In the genomic region with DNA sequence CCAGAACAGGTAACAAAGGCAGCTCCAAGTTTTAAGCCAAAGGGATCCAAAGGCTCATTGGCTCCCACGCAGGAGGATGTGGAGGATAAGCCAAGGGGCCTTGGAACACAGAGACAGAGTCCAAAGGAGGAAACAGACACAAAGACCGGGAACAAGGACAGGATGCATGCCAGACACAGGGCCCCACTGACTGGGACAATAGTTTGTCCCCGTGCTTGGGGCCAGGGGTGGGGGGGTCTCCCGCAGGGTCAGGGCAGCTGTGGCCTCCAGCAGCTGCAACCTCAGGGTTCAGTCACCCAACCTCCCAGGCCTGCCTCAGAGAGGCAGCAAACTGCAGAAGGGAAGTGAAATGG, we compare ENCODE assay signal across 8 mouse cellular contexts. TPM values are rescaled to one million over a fixed set of nuclear protein-coding genes. Genes with fewer than 3 reads are reported as not detected.
A peak's percentile ranks its signal among the peaks of the same experiment; 100 is the strongest.
DNase-seq lines count a peak whose midpoint lies in the region; ATAC-seq and TF ChIP-seq lines count a peak whose summit lies in the region.

No protein-coding gene starts in this region.

- H3K27ac ChIP-seq in midbrain, embryonic 10.5 days (replicated peaks) = peak overlapping the region; percentile 76
- no peak overlapping the region for H3K27ac ChIP-seq in midbrain, embryonic 13.5 days
- peak overlapping the region; percentile 52 for H3K27ac ChIP-seq in heart, embryonic 12.5 days (ENCODE audit: poor library complexity, severe bottlenecking)
- H3K27ac ChIP-seq in kidney, postnatal 0 days = peak overlapping the region; percentile 77

- no peak overlapping the region for H3K9ac ChIP-seq in midbrain, embryonic 13.5 days (replicated peaks)
- H3K9ac ChIP-seq in heart, embryonic 12.5 days = peak overlapping the region; percentile 5
- H3K9ac ChIP-seq in kidney, postnatal 0 days (ENCODE audit: low read depth, low read length) = 0 out of 2 replicates have a peak overlapping the region, but pooled peaks have one; percentile 51

- peaks cover 44% of the 10 kb centered on the region for H3K36me3 ChIP-seq in midbrain, embryonic 10.5 days
- H3K36me3 ChIP-seq in midbrain, embryonic 13.5 days = peaks cover 38% of the 10 kb centered on the region
- peaks cover 41% of the 10 kb centered on the region for H3K36me3 ChIP-seq in heart, embryonic 12.5 days
- peaks cover 19% of the 10 kb centered on the region; the same call in 1 of the 2 replicates for H3K36me3 ChIP-seq in kidney, postnatal 0 days (ENCODE audit: insufficient read depth, low read length)

- no peak for DNase-seq in midbrain, embryonic 10.5 days (ENCODE audit: low spot score)
- peak; percentile 61 for DNase-seq in kidney, postnatal 0 days (ENCODE audit: low spot score)
- peak; percentile 35 for DNase-seq in mesoderm, embryonic 11.5 days (ENCODE audit: low read depth, low spot score)
- DNase-seq in urinary bladder, postnatal 4 days (ENCODE audit: low spot score in 2 of 2) = no peak
- DNase-seq in urinary bladder, postnatal 10 days (ENCODE audit: low spot score) = no peak
- DNase-seq in gastrocnemius, postnatal 36 days = no peak

- intact Hi-C loops in gastrocnemius, postnatal 36 days (cut with DNase I) = no loop called here

- no peak for ATAC-seq in midbrain, embryonic 13.5 days
- 0 out of 2 replicates have a peak, but pooled peaks have one; percentile 2 for ATAC-seq in heart, embryonic 12.5 days (ENCODE audit: insufficient number of reproducible peaks, low FRiP score)
- no peak for ATAC-seq in kidney, postnatal 0 days (replicated peaks; ENCODE audit: low FRiP score, low read depth)

- H3K4me2 ChIP-seq in midbrain, embryonic 13.5 days (replicated peaks) = no peak overlapping the region
- H3K4me2 ChIP-seq in heart, embryonic 12.5 days = peak overlapping the region; percentile 27
- peak overlapping the region; percentile 31; the same call in 1 of the 2 replicates for H3K4me2 ChIP-seq in kidney, postnatal 0 days (ENCODE audit: low read length)

- peak overlapping the region; percentile 32 for H3K4me3 ChIP-seq in midbrain, embryonic 10.5 days
- no peak overlapping the region for H3K4me3 ChIP-seq in midbrain, embryonic 13.5 days (replicated peaks)
- H3K4me3 ChIP-seq in heart, embryonic 12.5 days = no peak overlapping the region
- peak overlapping the region; percentile 3; the same call in 1 of the 2 replicates for H3K4me3 ChIP-seq in kidney, postnatal 0 days (replicated peaks; ENCODE audit: low read depth, low read length)

- H3K9me3 ChIP-seq in midbrain, embryonic 10.5 days (replicated peaks) = no peaks in the 10 kb centered on the region
- no peaks in the 10 kb centered on the region for H3K9me3 ChIP-seq in midbrain, embryonic 13.5 days
- H3K9me3 ChIP-seq in heart, embryonic 12.5 days (replicated peaks) = no peaks in the 10 kb centered on the region
- H3K9me3 ChIP-seq in kidney, postnatal 0 days (replicated peaks; ENCODE audit: low read length) = no peaks in the 10 kb centered on the region

- 54% methylated on average over 4 of the region's 4 CpGs for WGBS in midbrain, embryonic 10.5 days
- WGBS in midbrain, embryonic 13.5 days = 44% methylated on average over 4 of the region's 4 CpGs
- 40% methylated on average over 3 of the region's 4 CpGs for WGBS in heart, embryonic 12.5 days
- 58% methylated on average over 4 of the region's 4 CpGs for WGBS in kidney, postnatal 0 days

- peaks cover 63% of the 10 kb centered on the region for H3K4me1 ChIP-seq in midbrain, embryonic 10.5 days
- peaks cover 37% of the 10 kb centered on the region for H3K4me1 ChIP-seq in midbrain, embryonic 13.5 days (replicated peaks)
- peaks cover 52% of the 10 kb centered on the region for H3K4me1 ChIP-seq in heart, embryonic 12.5 days (replicated peaks)
- peaks cover 17% of the 10 kb centered on the region for H3K4me1 ChIP-seq in kidney, postnatal 0 days (replicated peaks; ENCODE audit: insufficient read depth, low read length)

- no peaks in the 10 kb centered on the region for H3K27me3 ChIP-seq in midbrain, embryonic 10.5 days (ENCODE audit: low read depth, poor library complexity, severe bottlenecking)
- H3K27me3 ChIP-seq in midbrain, embryonic 13.5 days = no peaks in the 10 kb centered on the region
- no peaks in the 10 kb centered on the region for H3K27me3 ChIP-seq in heart, embryonic 12.5 days (replicated peaks)
- H3K27me3 ChIP-seq in kidney, postnatal 0 days (ENCODE audit: insufficient read depth, low read length) = no peaks in the 10 kb centered on the region

- TF ChIP-seq CTCF in kidney, postnatal 0 days (IDR thresholded peaks at IDR 0.05; ENCODE audit: low read depth) = no peak

RNA-seq across cellular contexts. Expression of a gene that starts 2.9 kb away (rescaled TPM):
- 86.8 and 87.3 TPM in 2 replicates for polyA plus RNA-seq in midbrain, embryonic 10.5 days (2016; fragmentation: Nextera tagmentation; extraction: Ambion mirVana)
- polyA plus RNA-seq in midbrain, embryonic 13.5 days (2015; fragmentation: Nextera tagmentation; extraction: Ambion mirVana) = 78.5 and 93.4 TPM in 2 replicates
- polyA plus RNA-seq in heart, embryonic 12.5 days (2016; fragmentation: Nextera tagmentation; extraction: Ambion mirVana) = 99.4 and 105 TPM in 2 replicates
- polyA plus RNA-seq in kidney, postnatal 0 days (2015; fragmentation: Nextera tagmentation; extraction: Ambion mirVana) = 104 and 121 TPM in 2 replicates
- total RNA-seq in gastrocnemius, postnatal 36 days (2021) = 10 to 100 TPM; 52.5 to 62.7 TPM

RNA-seq across cellular contexts. Expression of a gene that starts 10.2 kb away (rescaled TPM):
- polyA plus RNA-seq in midbrain, embryonic 10.5 days (2016; fragmentation: Nextera tagmentation; extraction: Ambion mirVana) = 4.8 and 6.1 TPM in 2 replicates
- polyA plus RNA-seq in midbrain, embryonic 13.5 days (2015; fragmentation: Nextera tagmentation; extraction: Ambion mirVana) = 3.7 and 4.5 TPM in 2 replicates
- polyA plus RNA-seq in heart, embryonic 12.5 days (2016; fragmentation: Nextera tagmentation; extraction: Ambion mirVana) = 7.9 and 8.5 TPM in 2 replicates
- polyA plus RNA-seq in kidney, postnatal 0 days (2015; fragmentation: Nextera tagmentation; extraction: Ambion mirVana) = 8.1 and 8.8 TPM in 2 replicates
- total RNA-seq in gastrocnemius, postnatal 36 days (2021) = 1 to 10 TPM; 1.5 TPM

RNA-seq across cellular contexts. Expression of a gene that starts 15.4 kb away (rescaled TPM):
- polyA plus RNA-seq in midbrain, embryonic 10.5 days (2016; fragmentation: Nextera tagmentation; extraction: Ambion mirVana) = 91.0 and 94.1 TPM in 2 replicates
- 60.2 and 60.3 TPM in 2 replicates for polyA plus RNA-seq in midbrain, embryonic 13.5 days (2015; fragmentation: Nextera tagmentation; extraction: Ambion mirVana)
- polyA plus RNA-seq in heart, embryonic 12.5 days (2016; fragmentation: Nextera tagmentation; extraction: Ambion mirVana) = 67.4 and 70.0 TPM in 2 replicates
- 80.7 and 87.2 TPM in 2 replicates for polyA plus RNA-seq in kidney, postnatal 0 days (2015; fragmentation: Nextera tagmentation; extraction: Ambion mirVana)
- total RNA-seq in gastrocnemius, postnatal 36 days (2021) = 10 to 100 TPM; 14.5 to 14.8 TPM

RNA-seq across cellular contexts. Expression of a gene that starts 15.4 kb away (rescaled TPM):
- 10.6 and 10.8 TPM in 2 replicates for polyA plus RNA-seq in midbrain, embryonic 10.5 days (2016; fragmentation: Nextera tagmentation; extraction: Ambion mirVana)
- 6.1 and 7.6 TPM in 2 replicates for polyA plus RNA-seq in midbrain, embryonic 13.5 days (2015; fragmentation: Nextera tagmentation; extraction: Ambion mirVana)
- 3.5 and 4.1 TPM in 2 replicates for polyA plus RNA-seq in heart, embryonic 12.5 days (2016; fragmentation: Nextera tagmentation; extraction: Ambion mirVana)
- 5.0 and 6.1 TPM in 2 replicates for polyA plus RNA-seq in kidney, postnatal 0 days (2015; fragmentation: Nextera tagmentation; extraction: Ambion mirVana)
- under 1 TPM; 0.52 to 0.99 TPM for total RNA-seq in gastrocnemius, postnatal 36 days (2021)

RNA-seq across cellular contexts. Expression of a gene that starts 18.5 kb away (rescaled TPM):
- polyA plus RNA-seq in midbrain, embryonic 10.5 days (2016; fragmentation: Nextera tagmentation; extraction: Ambion mirVana) = 5.6 and 6.4 TPM in 2 replicates
- 4.0 and 4.9 TPM in 2 replicates for polyA plus RNA-seq in midbrain, embryonic 13.5 days (2015; fragmentation: Nextera tagmentation; extraction: Ambion mirVana)
- polyA plus RNA-seq in heart, embryonic 12.5 days (2016; fragmentation: Nextera tagmentation; extraction: Ambion mirVana) = 2.4 and 2.6 TPM in 2 replicates
- 1.4 TPM in 2 replicates for polyA plus RNA-seq in kidney, postnatal 0 days (2015; fragmentation: Nextera tagmentation; extraction: Ambion mirVana)
- under 1 TPM; 0.25 to 0.26 TPM for total RNA-seq in gastrocnemius, postnatal 36 days (2021)

Comparison
In these comparisons a context has a peak if more than half of its experiments do, and no peak if none do; other contexts are left out.
1. H3K4me3 ChIP-seq: peak in midbrain, embryonic 10.5 days (single experiment) and kidney, postnatal 0 days (single experiment); none in midbrain, embryonic 13.5 days (single experiment) and heart, embryonic 12.5 days (single experiment).
2. DNase-seq: peak in kidney, postnatal 0 days (single experiment) and mesoderm, embryonic 11.5 days (single experiment); none in midbrain, embryonic 10.5 days (single experiment), urinary bladder, postnatal 4 days (0 of 2), urinary bladder, postnatal 10 days (single experiment) and gastrocnemius, postnatal 36 days (0 of 2).